Mouse (Mus musculus) cerebellum, adult 9-10 months (tissue): ENCODE measurements around the gene Bach2.

Source experiments
- DNase-seq: peaks from one replicate; pipeline ENCODE4 v3.0.0; 2022

Gene Bach2

GRCm38 (mm10) chr4:32238366-32238854 lies at the start of gene Bach2:
TSS of gene Bach2 (plus strand) at chr4:32238804.
- peak; percentile 92 for DNase-seq

- no peak for DNase-seq
These were observed 49.1 kb upstream of the Bach2 start for GRCm38 (mm10) chr4:32189416-32190036.

- DNase-seq = no peak
These were observed 48.1 kb upstream of the Bach2 start for GRCm38 (mm10) chr4:32190506-32190905.

GRCm38 (mm10) chr4:32195945-32196921 lies 42.4 kb upstream of the Bach2 start:
- no peak for DNase-seq

- DNase-seq = peak; percentile 73
These were observed 40.6 kb upstream of the Bach2 start for GRCm38 (mm10) chr4:32198031-32198430.

- DNase-seq = no peak
These were observed 40.0 kb upstream of the Bach2 start for GRCm38 (mm10) chr4:32198589-32198988.

GRCm38 (mm10) chr4:32199156-32199555 lies 39.4 kb upstream of the Bach2 start:
- no peak for DNase-seq

GRCm38 (mm10) chr4:32201114-32201513 lies 37.5 kb upstream of the Bach2 start:
- DNase-seq = no peak

- DNase-seq = no peak
These were observed 36.2 kb upstream of the Bach2 start for GRCm38 (mm10) chr4:32202362-32202761.

- DNase-seq = no peak
These were observed 33.8 kb upstream of the Bach2 start for GRCm38 (mm10) chr4:32204819-32205218.

GRCm38 (mm10) chr4:32205825-32206224 lies 32.8 kb upstream of the Bach2 start:
- no peak for DNase-seq

GRCm38 (mm10) chr4:32209995-32210394 lies 28.6 kb upstream of the Bach2 start:
- DNase-seq = no peak

- DNase-seq = no peak
These were observed 28.0 kb upstream of the Bach2 start for GRCm38 (mm10) chr4:32210424-32211184.

GRCm38 (mm10) chr4:32212593-32212992 lies 26.0 kb upstream of the Bach2 start:
- no peak for DNase-seq

GRCm38 (mm10) chr4:32216466-32216865 lies 22.1 kb upstream of the Bach2 start:
- no peak for DNase-seq

- DNase-seq = no peak
These were observed 21.6 kb upstream of the Bach2 start for GRCm38 (mm10) chr4:32217016-32217415.

- DNase-seq = no peak
These were observed 21.0 kb upstream of the Bach2 start for GRCm38 (mm10) chr4:32217593-32217992.

GRCm38 (mm10) chr4:32218371-32218770 lies 20.2 kb upstream of the Bach2 start:
- DNase-seq = no peak

- DNase-seq = no peak
These were observed 19.0 kb upstream of the Bach2 start for GRCm38 (mm10) chr4:32219428-32220128.

GRCm38 (mm10) chr4:32220129-32220491 lies 18.5 kb upstream of the Bach2 start:
- DNase-seq = no peak

GRCm38 (mm10) chr4:32220961-32221360 lies 17.6 kb upstream of the Bach2 start:
- DNase-seq = no peak

GRCm38 (mm10) chr4:32223563-32223962 lies 15.0 kb upstream of the Bach2 start:
- no peak for DNase-seq

- no peak for DNase-seq
These were observed 13.4 kb upstream of the Bach2 start for GRCm38 (mm10) chr4:32225191-32225590.
